Mouse (Mus musculus): ENCODE measurements around the gene Scgn. TPM values are rescaled to one million over a fixed set of nuclear protein-coding genes. Genes with fewer than 3 reads are reported as not detected.

Gene Scgn
- under 1 TPM in 1 of 2 experiments, not detected in 1; 0.68 TPM for total RNA-seq (2021)
- long read RNA-seq, experiment 1, partial matches to known transcripts = 0 of 1 reads
- long read RNA-seq, experiment 1, other reads (novel, unspliced or antisense) = 0 of 1 reads
- long read RNA-seq, experiment 2 = 0 reads

- intact Hi-C loops (cut with DNase I) = no loop called here
These were observed at the start of gene Scgn for GRCm38 (mm10) chr13:23990928-23991327. Gene Scgn (minus strand): TSS chr13:23991214.

GRCm38 (mm10) chr13:24040221-24040620, 49.2 kb upstream of the Scgn start:
- DNase-seq (ENCODE audit: extremely low spot score in 1 of 2, low spot score in 2 of 2) = no peak
- intact Hi-C loops (cut with DNase I) = no loop called here
- Histone ChIP-seq H3K27ac (no peak overlapping the region), H3K4me3 (no peak overlapping the region)
- no peak for TF ChIP-seq CTCF (IDR thresholded peaks at IDR 0.05)

More at GRCm38 (mm10) chr13:23990928-23991327, at the start of gene Scgn:
- peak; percentile 15 to 32 for DNase-seq (ENCODE audit: extremely low spot score in 1 of 2, low spot score in 2 of 2)
- Histone ChIP-seq H3K27ac (no peak within 1 kb of the TSS), H3K4me3 (peak within 1 kb of the TSS; percentile 19)
- TF ChIP-seq CTCF (IDR thresholded peaks at IDR 0.05) = no peak

DNA sequence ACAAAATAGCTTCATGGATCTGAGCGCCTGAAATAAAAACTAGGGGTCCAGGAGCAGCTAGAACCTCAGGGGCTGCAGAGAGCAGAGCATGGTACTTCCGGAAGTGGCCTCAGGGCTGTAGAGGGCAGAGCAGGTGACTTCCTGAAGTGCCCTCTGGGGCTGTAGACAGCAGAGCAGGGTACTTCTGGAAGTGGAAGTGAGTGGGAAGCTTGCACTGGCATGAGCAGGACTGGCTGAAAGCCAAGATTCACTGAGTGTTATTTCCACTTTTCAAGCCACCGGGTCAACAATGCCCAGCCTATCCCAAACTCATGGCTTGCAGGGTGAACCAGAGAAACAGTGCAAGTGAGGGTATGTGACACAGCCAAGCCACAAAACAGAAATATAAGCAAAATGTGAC, 46.5 kb upstream of the Scgn start:
- Histone ChIP-seq H3K27ac (no peak overlapping the region), H3K4me3 (no peak overlapping the region)
- intact Hi-C loops (cut with DNase I) = no loop called here

GRCm38 (mm10) chr13:24036150-24036549, 45.1 kb upstream of the Scgn start:
- H3K27ac ChIP-seq = no peak overlapping the region
- no peak overlapping the region for H3K4me3 ChIP-seq
- intact Hi-C loops (cut with DNase I) = no loop called here
- DNase-seq (ENCODE audit: extremely low spot score in 1 of 2, low spot score in 2 of 2) = no peak
- TF ChIP-seq CTCF (IDR thresholded peaks at IDR 0.05) = no peak

More for the DNA sequence above, 46.5 kb upstream of the Scgn start:
- no peak for DNase-seq (ENCODE audit: extremely low spot score in 1 of 2, low spot score in 2 of 2)
- no peak for TF ChIP-seq CTCF (IDR thresholded peaks at IDR 0.05)

DNA sequence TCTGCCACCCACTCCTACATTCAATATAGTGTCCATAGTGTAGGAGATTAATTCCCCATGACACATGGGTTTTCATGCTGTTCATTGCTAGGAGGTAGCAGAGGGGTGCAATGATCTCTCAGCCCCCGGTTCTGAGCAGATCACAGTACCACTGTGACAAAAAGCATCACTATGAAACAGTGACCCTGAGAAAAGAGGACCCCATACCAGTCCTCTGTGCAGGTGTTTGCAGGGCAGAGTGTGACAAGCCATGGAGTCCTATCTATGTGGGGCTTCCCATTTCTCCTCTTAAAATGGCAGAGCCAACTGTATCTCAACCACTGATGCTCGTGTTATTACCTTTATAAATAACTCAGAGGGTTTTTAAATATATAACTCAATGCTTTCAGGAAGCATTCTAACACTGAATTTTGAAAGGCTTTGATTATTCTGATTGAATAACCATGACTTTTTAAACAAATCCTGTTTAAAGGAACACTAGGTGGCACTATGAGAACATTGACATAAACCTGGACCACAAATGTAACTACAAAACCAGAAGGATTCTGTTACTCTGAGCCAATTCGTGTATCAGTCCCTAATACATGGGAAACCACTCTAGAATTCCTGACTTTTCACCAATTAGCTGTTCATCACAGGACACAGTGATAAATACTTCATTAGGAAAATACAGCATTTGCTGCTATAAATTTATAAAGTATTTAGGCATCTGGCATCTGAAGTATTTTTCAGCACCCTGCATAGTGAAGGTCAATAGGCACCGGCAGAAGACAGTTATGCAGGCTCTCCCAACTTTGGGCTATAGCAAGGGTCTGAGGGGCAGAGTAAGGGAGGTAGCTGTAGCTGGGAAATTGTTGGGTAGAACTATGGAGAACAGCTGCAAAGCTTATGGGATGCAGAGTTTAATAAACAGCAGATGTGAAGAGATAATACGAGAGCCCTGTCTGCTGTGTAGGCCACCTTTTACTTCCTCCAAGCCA, 36.5 kb upstream of the Scgn start:
- DNase-seq (ENCODE audit: extremely low spot score in 1 of 2, low spot score in 2 of 2) = no peak
- Histone ChIP-seq H3K4me3 (no peak overlapping the region), H3K27ac (no peak overlapping the region)
- intact Hi-C loops (cut with DNase I) = loop anchor here (5.0 kb wide), 3 partner anchors 85 to 270 kb away; partner anchors contain the start of gene Carmil1
- peak; percentile 67 for TF ChIP-seq CTCF (IDR thresholded peaks at IDR 0.05)

DNA sequence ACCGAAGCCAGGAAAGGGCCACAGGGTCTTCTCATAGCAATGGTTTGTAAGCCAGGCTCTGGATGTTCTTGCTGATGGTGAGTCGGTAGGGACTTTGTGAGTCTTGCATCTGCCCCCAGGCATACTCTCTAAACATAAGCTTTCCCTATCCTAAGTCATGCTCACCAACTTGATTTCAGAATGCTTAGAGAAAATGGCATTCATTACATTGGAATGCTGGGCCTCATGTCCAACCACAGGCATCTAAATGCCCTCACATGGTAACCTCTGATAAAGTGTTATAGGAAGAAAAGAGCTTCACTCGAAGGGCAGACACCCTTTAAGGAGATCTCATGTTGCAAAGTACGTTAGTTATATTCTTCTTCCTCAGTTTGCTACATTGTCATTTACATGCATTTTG, 27.5 kb upstream of the Scgn start:
- no peak for TF ChIP-seq CTCF (IDR thresholded peaks at IDR 0.05)
- no peak overlapping the region for H3K27ac ChIP-seq
- no peak for DNase-seq (ENCODE audit: extremely low spot score in 1 of 2, low spot score in 2 of 2)
- H3K4me3 ChIP-seq = no peak overlapping the region
- intact Hi-C loops (cut with DNase I) = no loop called here

DNA sequence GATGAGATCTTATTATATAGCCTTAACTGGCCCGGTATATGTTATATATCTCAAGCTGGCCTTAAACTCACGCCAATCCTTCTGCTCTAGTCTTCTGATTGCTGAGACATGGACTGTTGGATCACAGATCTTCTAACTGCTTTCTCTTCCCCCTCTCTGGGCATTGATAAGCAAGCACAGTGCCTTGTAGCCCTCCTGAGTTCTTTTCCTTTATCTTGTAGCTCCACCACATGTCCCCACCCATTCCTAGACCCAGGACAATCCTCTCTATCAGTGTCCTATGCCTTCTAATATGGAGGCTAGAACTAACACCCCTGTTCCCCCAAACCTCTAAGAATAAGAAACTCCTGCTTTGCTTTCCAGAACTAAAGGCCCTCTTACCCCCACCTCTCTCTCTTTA, 14.5 kb upstream of the Scgn start:
- no peak for TF ChIP-seq CTCF (IDR thresholded peaks at IDR 0.05)
- no peak overlapping the region for H3K27ac ChIP-seq
- intact Hi-C loops (cut with DNase I) = loop anchor here (5.0 kb wide), 1 partner anchor 173 kb away; no protein-coding TSS in a partner anchor
- no peak overlapping the region for H3K4me3 ChIP-seq
- DNase-seq (ENCODE audit: extremely low spot score in 1 of 2, low spot score in 2 of 2) = no peak

DNA sequence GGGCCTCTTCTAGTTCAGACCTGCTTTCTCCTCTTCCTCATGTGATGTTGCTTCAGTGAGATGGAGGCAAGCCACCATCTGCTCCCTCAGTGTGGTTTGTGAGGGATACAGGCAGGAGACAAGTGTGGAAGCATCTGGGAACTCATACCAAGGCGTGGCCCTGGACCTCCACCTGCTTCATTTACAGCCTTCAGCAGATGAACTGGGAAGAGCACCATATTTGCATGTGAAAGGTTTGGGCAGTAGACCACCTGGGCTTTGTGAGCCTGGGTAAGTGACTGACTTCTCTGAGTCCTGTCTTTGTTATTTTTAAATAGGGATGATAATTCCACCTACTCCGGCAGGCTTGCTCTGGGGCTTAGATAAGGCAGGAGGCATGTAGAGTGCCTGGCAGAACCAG, 10.8 kb upstream of the Scgn start:
- no peak for TF ChIP-seq CTCF (IDR thresholded peaks at IDR 0.05)
- intact Hi-C loops (cut with DNase I) = no loop called here

GRCm38 (mm10) chr13:24001081-24001480, 10.1 kb upstream of the Scgn start:
- H3K4me3 ChIP-seq = no peak overlapping the region
- no peak for DNase-seq (ENCODE audit: extremely low spot score in 1 of 2, low spot score in 2 of 2)
- no peak for TF ChIP-seq CTCF (IDR thresholded peaks at IDR 0.05)
- intact Hi-C loops (cut with DNase I) = no loop called here
- no peak overlapping the region for H3K27ac ChIP-seq

More for the DNA sequence above, 10.8 kb upstream of the Scgn start:
- Histone ChIP-seq H3K27ac (no peak overlapping the region), H3K4me3 (no peak overlapping the region)
- no peak for DNase-seq (ENCODE audit: extremely low spot score in 1 of 2, low spot score in 2 of 2)

DNA sequence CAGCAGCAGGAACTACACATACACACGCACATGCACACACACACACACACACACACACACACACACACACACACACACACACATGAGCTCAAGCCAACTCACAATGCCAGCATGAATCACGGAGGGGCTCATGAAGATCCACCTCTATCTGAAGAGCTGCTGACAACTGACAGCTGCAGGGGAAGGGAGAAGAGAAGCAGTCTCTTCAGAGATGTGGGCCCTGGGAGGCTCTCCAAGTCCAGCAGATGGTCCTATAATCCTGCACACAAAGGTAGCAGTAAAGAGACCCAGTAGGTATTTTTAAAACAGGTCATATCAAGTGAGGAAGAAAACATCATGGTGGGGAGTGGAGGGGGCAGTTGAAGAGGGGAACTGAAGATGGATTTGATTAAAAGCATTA, 7.8 kb upstream of the Scgn start:
- intact Hi-C loops (cut with DNase I) = no loop called here
- no peak for DNase-seq (ENCODE audit: extremely low spot score in 1 of 2, low spot score in 2 of 2)
- Histone ChIP-seq H3K4me3 (no peak overlapping the region), H3K27ac (no peak overlapping the region)
- TF ChIP-seq CTCF (IDR thresholded peaks at IDR 0.05) = no peak

GRCm38 (mm10) chr13:23994756-23995155, 3.7 kb upstream of the Scgn start:
- DNase-seq (ENCODE audit: extremely low spot score in 1 of 2, low spot score in 2 of 2) = no peak
- no peak overlapping the region for H3K27ac ChIP-seq
- H3K4me3 ChIP-seq = no peak overlapping the region
- intact Hi-C loops (cut with DNase I) = no loop called here
- TF ChIP-seq CTCF (IDR thresholded peaks at IDR 0.05) = no peak

GRCm38 (mm10) chr13:23994024-23994423, 3.0 kb upstream of the Scgn start:
- no peak for TF ChIP-seq CTCF (IDR thresholded peaks at IDR 0.05)
- no peak for DNase-seq (ENCODE audit: extremely low spot score in 1 of 2, low spot score in 2 of 2)
- no peak overlapping the region for H3K4me3 ChIP-seq
- intact Hi-C loops (cut with DNase I) = no loop called here
- H3K27ac ChIP-seq = no peak overlapping the region

Measured in left cerebral cortex, adult 2 months (tissue).